Mouse (Mus musculus): ENCODE measurements around the gene Gna15.

DNA sequence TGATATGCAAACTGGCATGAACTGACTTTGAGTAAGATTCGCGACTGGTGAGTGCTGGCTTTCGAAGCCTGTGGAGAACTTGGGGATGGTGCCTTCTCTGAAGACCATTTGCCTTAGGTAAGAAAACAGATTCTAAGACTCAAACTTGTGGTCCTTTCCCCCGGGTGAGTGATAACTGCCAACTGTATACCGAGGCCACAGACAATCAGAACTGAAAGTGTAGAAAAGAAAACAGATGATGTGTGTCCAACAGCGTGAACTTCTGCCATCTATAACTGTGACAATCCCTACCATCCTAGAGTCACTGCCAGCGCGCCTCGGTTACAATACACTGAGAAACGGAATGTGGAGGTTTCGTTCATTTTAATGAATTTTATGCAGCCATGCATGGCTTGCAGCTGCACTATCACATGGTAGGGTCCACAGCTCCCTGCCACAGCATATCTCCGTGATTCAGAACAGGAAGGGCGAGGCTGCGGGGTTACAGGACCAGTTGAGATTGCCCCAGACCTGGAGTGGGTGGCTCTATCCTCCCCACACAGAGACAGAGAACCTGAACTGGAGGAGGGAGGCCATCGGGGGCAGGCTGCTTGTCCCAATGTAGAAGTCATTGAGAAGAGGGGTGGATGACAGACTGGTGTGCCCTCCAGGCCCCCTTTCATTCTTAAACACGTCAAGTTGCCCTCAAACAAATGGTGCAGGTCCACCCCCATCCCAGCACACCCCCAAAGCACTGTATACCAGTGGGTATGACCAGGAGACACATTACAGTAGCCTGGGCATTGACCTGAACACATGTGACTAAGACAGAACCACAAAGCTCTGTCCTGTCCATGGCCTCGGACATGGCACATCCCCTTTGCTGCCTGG lies 26.4 kb downstream of the Gna15 start:
- no peak for TF ChIP-seq CTCF (IDR thresholded peaks at IDR 0.05; ENCODE audit: low read depth, low read length)
- TF ChIP-seq EP300 (IDR thresholded peaks at IDR 0.05; ENCODE audit: insufficient read depth, low read depth, low read length): no peak
- no peak for TF ChIP-seq POLR2A (IDR thresholded peaks at IDR 0.05; ENCODE audit: insufficient read depth, low read length)

Measured in ES-Bruce4 (cell line).